Mouse (Mus musculus) lung, embryonic 14.5 days (tissue): ENCODE data around the gene Capn10. TPM values are rescaled to one million over a fixed set of nuclear protein-coding genes. Genes with fewer than 3 reads are reported as not detected.

Experiments
- ATAC-seq: fragments of 200-750 bp; cut with Nextera tagmentation; 2 replicates; pipeline ENCODE4 v1.8.0; 2017; ENCODE audit warnings: mild to moderate bottlenecking, moderate TSS enrichment, moderate library complexity; ENCODE audit not compliant: insufficient read depth
- DNase-seq: peaks from one replicate; pipeline ENCODE4 v3.0.0-alpha.2; 2015
- H3K27ac ChIP-seq: fragments of 300-500 bp; sonication (generic); 2 replicates; pipeline ENCODE4 v1.5.1; 2014; ENCODE audit warnings: low read depth, mild to moderate bottlenecking, moderate library complexity
- H3K27me3 ChIP-seq: fragments of 300-500 bp; sonication (generic); 2 replicates; pipeline ENCODE4 v1.6.1; 2014; ENCODE audit warnings: low read length, control low read depth; ENCODE audit not compliant: insufficient read depth
- H3K36me3 ChIP-seq: fragments of 300-500 bp; sonication (generic); 2 replicates; pipeline ENCODE4 v1.6.1; 2014; ENCODE audit warnings: control low read depth; ENCODE audit not compliant: insufficient read depth
- H3K4me1 ChIP-seq: fragments of 300-500 bp; sonication (generic); 2 replicates; pipeline ENCODE4 v1.6.1; 2014; ENCODE audit warnings: antibody characterized with exemption, control low read depth; ENCODE audit not compliant: insufficient read depth
- H3K4me2 ChIP-seq: fragments of 300-500 bp; sonication (generic); 2 replicates; pipeline ENCODE4 v1.6.1; 2014; ENCODE audit warnings: mild to moderate bottlenecking
- H3K4me3 ChIP-seq: fragments of 300-500 bp; sonication (generic); 2 replicates; pipeline ENCODE4 v1.5.1; 2014; ENCODE audit warnings: low read depth, low read length
- H3K9ac ChIP-seq: fragments of 300-500 bp; sonication (generic); 2 replicates; pipeline ENCODE4 v1.6.1; 2014
- H3K9me3 ChIP-seq: fragments of 300-500 bp; sonication (generic); 2 replicates; pipeline ENCODE4 v1.6.1; 2016; ENCODE audit warnings: low read depth, low read length, control low read depth
- CTCF ChIP-seq: IDR thresholded peaks from 2 replicates; pipeline ENCODE4 v1.5.1; 2016; ENCODE audit warnings: antibody characterized with exemption, low read depth
- WGBS: fragments of 180-500 bp; shearing (Covaris S2); extraction: QIAGEN DNeasy Blood & Tissue Kit; methylation state at CpG from one replicate; pipeline ENCODE4 v1.1.7; 2014; 5-methylcytosine and 5-hydroxymethylcytosine counted together
- polyA plus RNA-seq: library from polyadenylated mRNA; unstranded; fragments of >200 nt; fragmentation: Nextera tagmentation; extraction: Ambion mirVana; gene quantifications from 2 replicates; pipeline ENCODE4 v1.2.1, GENCODE M21; 2014

The Capn10 gene
- 22.2 and 26.8 TPM in 2 replicates for polyA plus RNA-seq

DNA sequence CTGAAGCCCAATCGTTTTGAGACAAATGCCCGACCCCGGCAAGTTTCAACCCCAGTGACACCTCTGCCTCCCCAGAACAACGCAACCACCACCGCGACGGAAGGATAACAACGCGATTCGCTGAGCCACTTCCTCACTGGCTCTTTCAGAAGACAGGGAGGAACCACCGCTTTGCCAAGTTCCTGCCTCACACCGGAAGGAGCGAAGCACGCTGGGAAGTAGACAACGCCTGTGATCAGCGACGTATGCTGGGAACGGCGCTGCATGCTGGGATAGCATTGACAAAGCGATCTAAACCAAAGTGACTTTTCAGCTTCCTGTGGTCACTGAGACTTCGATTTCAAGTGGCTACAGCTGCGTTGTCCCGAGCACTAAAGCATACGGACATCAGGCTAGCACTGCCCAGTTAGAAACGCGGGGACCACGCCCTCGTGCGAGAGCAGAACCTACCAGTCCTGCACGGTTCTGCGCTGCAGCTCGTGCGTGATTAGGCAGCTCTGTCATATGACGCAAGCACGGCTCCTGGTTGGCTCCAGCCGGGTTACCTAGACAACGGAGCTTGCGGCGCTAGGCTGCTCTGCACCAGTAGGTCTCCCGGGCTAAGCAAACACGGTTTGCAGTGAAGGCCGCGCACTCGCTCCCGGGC, at the start of gene Capn10:
TSS of gene Capn10 (plus strand) at position 195 of the 646 bp plus-strand sequence.
- WGBS, result under 1% methylated on average over 45 of the region's 45 CpGs
- ATAC-seq (peak; percentile 100), DNase-seq (peak; percentile 98)
- Histone ChIP-seq H3K9me3 (no peaks in the 10 kb centered on the region), H3K27me3 (no peaks in the 10 kb centered on the region), H3K4me1 (peaks cover 15% of the 10 kb centered on the region), H3K36me3 (peaks cover 13% of the 10 kb centered on the region; the same call in 1 of the 2 replicates), H3K27ac (peak within 1 kb of the TSS; percentile 96), H3K4me3 (peak within 1 kb of the TSS; percentile 66), H3K4me2 (peak within 1 kb of the TSS; percentile 77), H3K9ac (peak within 1 kb of the TSS; percentile 63)
- TF ChIP-seq CTCF, result no peak

DNA sequence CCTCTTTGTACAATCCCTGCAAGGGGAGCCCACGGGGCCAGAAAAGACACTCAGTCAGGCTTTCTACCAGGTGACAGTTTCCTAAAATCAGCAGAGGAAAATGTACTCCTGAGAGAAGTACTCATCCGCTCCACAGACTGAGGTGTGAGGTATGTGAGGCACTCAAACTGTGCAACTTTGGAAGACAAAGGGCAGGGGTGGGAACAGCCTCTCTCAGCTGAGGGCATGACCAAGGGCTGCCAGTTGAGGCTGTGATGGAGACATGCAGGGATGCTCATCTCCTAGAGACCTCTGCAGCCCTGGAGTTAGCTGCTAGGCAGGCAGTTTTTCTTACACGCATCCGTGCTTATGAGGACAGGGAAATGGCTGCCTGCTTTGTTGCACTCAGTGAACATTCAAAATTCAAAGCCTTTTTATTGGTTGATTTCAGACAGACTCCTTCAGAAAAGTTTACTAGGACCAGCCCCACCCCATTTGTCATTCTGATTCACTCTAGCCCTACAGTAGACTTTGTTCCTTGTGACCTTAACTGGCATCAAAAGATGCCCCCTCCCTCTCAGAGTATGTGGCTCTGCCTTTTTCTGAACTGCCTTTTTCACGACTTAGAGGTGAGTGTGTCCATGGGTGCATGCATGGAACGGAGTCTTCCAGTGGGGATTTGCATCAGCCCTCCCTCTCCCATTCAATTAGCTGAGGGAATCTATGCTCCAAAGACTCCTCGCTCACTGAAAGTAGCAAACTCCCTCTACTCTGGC, 45.1 kb upstream of the Capn10 start:
- H3K9me3 ChIP-seq, result no peaks in the 10 kb centered on the region
- ATAC-seq, result no peak

GRCm38 (mm10) chr1:92892791-92893190, 41.4 kb upstream of the Capn10 start:
- Histone ChIP-seq H3K9me3 (no peaks in the 10 kb centered on the region), H3K4me3 (no peak overlapping the region), H3K9ac (no peak overlapping the region), H3K27me3 (no peaks in the 10 kb centered on the region), H3K4me1 (no peaks in the 10 kb centered on the region), H3K27ac (no peak overlapping the region), H3K4me2 (no peak overlapping the region), H3K36me3 (no peaks in the 10 kb centered on the region)
- DNase-seq (no peak), ATAC-seq (no peak)
- 55% methylated on average over 3 of the region's 3 CpGs for WGBS
- TF ChIP-seq CTCF, result no peak

More for the DNA sequence above, 45.1 kb upstream of the Capn10 start:
- TF ChIP-seq CTCF, result no peak
- Histone ChIP-seq H3K36me3 (no peaks in the 10 kb centered on the region), H3K27ac (no peak overlapping the region), H3K9ac (no peak overlapping the region), H3K4me2 (no peak overlapping the region), H3K27me3 (no peaks in the 10 kb centered on the region), H3K4me3 (no peak overlapping the region), H3K4me1 (no peaks in the 10 kb centered on the region)
- no peak for DNase-seq
- 58% methylated on average over 7 of the region's 7 CpGs for WGBS

DNA sequence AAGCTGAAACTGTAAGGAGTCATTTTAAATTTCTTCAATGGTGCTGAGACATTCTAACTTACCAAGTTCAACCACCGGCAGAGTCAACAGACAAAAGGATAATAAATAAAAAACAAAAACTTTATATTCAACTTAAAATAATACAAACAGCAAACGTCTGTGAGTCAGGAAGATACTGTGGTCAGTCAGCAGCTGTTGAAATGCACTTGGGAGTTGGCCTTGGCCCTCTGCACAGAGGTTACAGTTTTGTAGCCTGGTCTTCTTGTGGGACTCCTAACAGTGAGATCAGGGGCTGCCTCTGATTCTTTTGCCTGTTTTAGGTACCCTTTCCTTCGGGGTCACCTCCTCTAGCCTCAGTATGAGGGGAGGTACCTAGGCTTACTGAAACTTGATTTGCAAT, 40.3 kb upstream of the Capn10 start:
- Histone ChIP-seq H3K4me3 (no peak overlapping the region), H3K9me3 (no peaks in the 10 kb centered on the region), H3K4me2 (no peak overlapping the region), H3K27me3 (no peaks in the 10 kb centered on the region), H3K27ac (no peak overlapping the region), H3K36me3 (no peaks in the 10 kb centered on the region), H3K9ac (no peak overlapping the region), H3K4me1 (no peaks in the 10 kb centered on the region)
- DNase-seq, result no peak
- 65% methylated on average over 3 of the region's 3 CpGs for WGBS
- TF ChIP-seq CTCF, result no peak
- no peak for ATAC-seq

- H3K4me3 ChIP-seq, result no peak overlapping the region
- DNase-seq (peak; percentile 87), ATAC-seq (peak; percentile 56)
- 9% methylated on average over 3 of the region's 3 CpGs for WGBS
- no peak overlapping the region for H3K27ac ChIP-seq
- H3K4me1 ChIP-seq, result no peaks in the 10 kb centered on the region
- no peaks in the 10 kb centered on the region for H3K36me3 ChIP-seq
- no peaks in the 10 kb centered on the region for H3K27me3 ChIP-seq
- no peaks in the 10 kb centered on the region for H3K9me3 ChIP-seq
- H3K9ac ChIP-seq, result no peak overlapping the region
- no peak overlapping the region for H3K4me2 ChIP-seq
- TF ChIP-seq CTCF, result peak; percentile 89
Measured at GRCm38 (mm10) chr1:92895089-92895488, 39.1 kb upstream of the Capn10 start.

DNA sequence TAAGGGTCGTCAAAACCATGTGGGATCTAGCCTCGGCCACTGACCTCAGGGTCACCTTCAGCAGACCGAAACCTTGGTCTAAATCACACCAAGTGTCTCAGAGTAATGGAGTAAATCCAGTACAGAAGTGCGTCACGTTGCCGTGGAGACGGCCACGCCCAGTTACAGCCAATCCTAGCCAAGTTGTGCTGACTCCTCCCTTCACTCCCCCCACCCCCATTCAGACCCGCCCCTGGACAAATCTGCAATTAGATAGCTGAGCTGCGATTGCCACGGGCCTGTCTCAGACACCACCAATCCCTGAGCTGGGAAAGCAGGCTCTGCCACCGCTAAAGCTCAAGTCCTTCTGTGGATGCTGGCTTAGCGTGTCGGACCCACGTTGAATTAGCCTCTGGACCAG, 31.4 kb upstream of the Capn10 start, which contains the start of gene Ankmy1:
TSS of gene Ankmy1 (minus strand) at position 121 of the 400 bp plus-strand sequence.
- no peak within 1 kb of the TSS for H3K9ac ChIP-seq
- peak within 1 kb of the TSS; percentile 11; the same call in 1 of the 2 replicates for H3K4me3 ChIP-seq
- H3K9me3 ChIP-seq, result no peaks in the 10 kb centered on the region
- WGBS, result 0% methylated on average over 15 of the region's 15 CpGs
- peak; percentile 87 for DNase-seq
- peak within 1 kb of the TSS; percentile 52 for H3K4me2 ChIP-seq
- no peaks in the 10 kb centered on the region; the same call in 1 of the 2 replicates for H3K4me1 ChIP-seq
- TF ChIP-seq CTCF, result no peak
- H3K27me3 ChIP-seq, result no peaks in the 10 kb centered on the region
- H3K36me3 ChIP-seq, result no peaks in the 10 kb centered on the region
- ATAC-seq, result peak; percentile 39
- H3K27ac ChIP-seq, result no peak within 1 kb of the TSS

- peak; percentile 15 for DNase-seq
- 64% methylated on average over 4 of the region's 4 CpGs for WGBS
- no peak overlapping the region for H3K4me2 ChIP-seq
- H3K4me3 ChIP-seq, result no peak overlapping the region
- no peaks in the 10 kb centered on the region; the same call in 1 of the 2 replicates for H3K4me1 ChIP-seq
- no peaks in the 10 kb centered on the region for H3K9me3 ChIP-seq
- no peak for ATAC-seq
- no peaks in the 10 kb centered on the region for H3K36me3 ChIP-seq
- no peak overlapping the region for H3K27ac ChIP-seq
- TF ChIP-seq CTCF, result no peak
- H3K27me3 ChIP-seq, result no peaks in the 10 kb centered on the region
- no peak overlapping the region for H3K9ac ChIP-seq
Measured at GRCm38 (mm10) chr1:92903627-92904026, 30.5 kb upstream of the Capn10 start.
